Mouse (Mus musculus) left cerebral cortex, postnatal 4 days (tissue): ENCODE data around the gene Rcor3. TPM values are rescaled to one million over a fixed set of nuclear protein-coding genes. Genes with fewer than 3 reads are reported as not detected.

Experiments
- DNase-seq: peaks from one replicate; pipeline ENCODE4 v3.0.0-alpha.2; 2022
- intact Hi-C: fragments of 180-260 bp; cut with DNase I; formaldehyde crosslinking; loops from one replicate; pipeline ENCODE4 v1.15.1; 2025
- total RNA-seq, 2 experiments: library from RNA; stranded (reverse); gene quantifications; 2 replicates each; pipeline ENCODE4 v1.2.3; 2021

Rcor3 gene
- total RNA-seq, 2 experiments from 2014 or later = 58.1 to 69.2 TPM

DNA sequence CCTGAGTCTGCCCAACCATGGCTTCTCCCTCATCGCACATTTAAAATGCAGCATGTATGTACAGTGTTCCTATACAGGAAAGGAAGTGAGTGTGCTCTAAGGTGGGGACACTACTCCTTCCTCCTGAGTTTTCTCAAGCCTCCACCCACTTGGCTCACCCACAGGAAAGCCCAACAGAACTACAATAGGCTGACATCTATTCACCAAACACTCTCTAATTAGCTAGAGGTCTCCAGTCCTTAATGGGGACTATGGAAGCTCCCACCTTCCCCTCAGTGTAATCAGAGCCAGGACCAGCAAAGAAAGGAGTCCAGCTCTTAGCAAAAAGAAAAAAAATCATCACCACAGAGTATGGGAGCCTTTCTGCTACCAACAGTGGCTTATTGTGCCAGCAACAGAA, 63.0 kb downstream of the Rcor3 start:
- intact Hi-C loops = loop anchor here (5.0 kb wide), 1 partner anchor 98 kb away; the partner anchor contains the start of gene Rd3
- DNase-seq = no peak

GRCm38 (mm10) chr1:192072426-192072825, 65.4 kb downstream of the Rcor3 start:
- intact Hi-C loops = no loop called here
- no peak for DNase-seq

DNA sequence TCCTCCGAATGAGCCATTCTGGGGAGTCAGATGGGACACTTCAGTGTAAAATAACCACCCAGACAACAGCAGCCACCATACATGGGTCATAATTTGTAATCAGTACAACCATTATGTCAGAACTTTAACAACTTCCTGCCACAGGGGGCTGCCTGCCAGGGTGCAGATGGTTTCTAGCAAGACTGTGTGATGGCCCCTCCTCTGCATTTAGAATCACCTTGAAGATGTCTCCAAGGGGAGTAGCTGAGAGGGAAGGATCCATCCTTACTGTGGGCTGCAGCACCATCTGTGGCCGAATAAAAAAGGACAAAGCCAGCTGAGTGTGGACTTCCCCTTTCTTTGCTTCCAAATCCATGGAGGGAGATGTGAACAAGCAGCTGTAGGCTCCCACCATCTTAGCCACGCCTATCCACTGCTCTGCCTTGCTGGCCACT, 67.2 kb downstream of the Rcor3 start:
- intact Hi-C loops = no loop called here

GRCm38 (mm10) chr1:192069971-192070591, 67.8 kb downstream of the Rcor3 start:
- intact Hi-C loops = no loop called here

More for the DNA sequence above, 67.2 kb downstream of the Rcor3 start:
- DNase-seq = peak; percentile 32

GRCm38 (mm10) chr1:192068188-192068587, 69.7 kb downstream of the Rcor3 start:
- DNase-seq = no peak
- intact Hi-C loops = no loop called here

More at GRCm38 (mm10) chr1:192069971-192070591, 67.8 kb downstream of the Rcor3 start:
- DNase-seq = peak; percentile 81

GRCm38 (mm10) chr1:192066956-192067355, 70.9 kb downstream of the Rcor3 start:
- DNase-seq = no peak
- intact Hi-C loops = no loop called here

- intact Hi-C loops = no loop called here
Measured at GRCm38 (mm10) chr1:192063209-192063946, 74.5 kb downstream of the Rcor3 start.

DNA sequence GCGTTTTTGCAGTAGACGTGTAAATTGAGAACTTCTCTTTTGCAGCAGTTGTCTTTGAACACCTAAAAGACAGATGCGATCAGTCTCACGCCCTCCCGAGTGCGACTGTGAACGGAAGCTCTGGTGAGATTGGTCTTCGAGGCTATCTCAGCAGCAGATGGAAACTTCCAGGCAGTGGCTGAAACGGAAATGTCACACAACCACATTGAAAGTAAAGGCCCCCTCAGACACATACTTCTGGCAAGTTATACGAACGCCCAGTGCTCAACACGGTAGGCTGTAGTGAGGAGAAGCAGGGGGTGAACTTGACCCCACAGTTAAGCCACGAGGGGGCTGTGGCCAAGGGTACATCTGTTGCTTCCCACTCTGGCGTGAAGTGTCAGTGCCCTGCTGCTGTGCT, 75.2 kb downstream of the Rcor3 start:
- intact Hi-C loops = no loop called here
- no peak for DNase-seq

More at GRCm38 (mm10) chr1:192063209-192063946, 74.5 kb downstream of the Rcor3 start:
- DNase-seq = no peak

GRCm38 (mm10) chr1:192061666-192062306, 76.1 kb downstream of the Rcor3 start:
- intact Hi-C loops = no loop called here
- no peak for DNase-seq

DNA sequence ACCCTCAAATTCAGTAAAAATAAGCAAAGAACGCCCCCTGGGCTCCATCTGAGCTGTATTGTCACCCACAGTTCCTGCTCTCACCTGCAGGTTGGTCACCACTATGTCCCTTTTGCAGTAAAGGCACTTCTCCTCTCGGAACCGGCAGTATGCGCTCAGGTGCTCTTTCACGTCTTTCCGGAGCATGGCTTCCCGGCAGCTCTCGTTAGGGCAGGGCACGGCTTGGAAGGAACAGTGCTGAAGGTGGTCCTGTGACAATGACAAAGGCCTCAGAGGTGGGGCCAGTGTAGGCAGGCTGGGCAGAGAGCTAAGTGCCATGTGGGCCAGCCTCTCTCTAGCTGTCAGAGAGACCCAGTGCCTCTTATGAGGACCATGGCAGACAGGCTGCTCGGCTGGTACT, 79.0 kb downstream of the Rcor3 start:
- intact Hi-C loops = no loop called here
- DNase-seq = no peak

- intact Hi-C loops = no loop called here
- no peak for DNase-seq
Measured at GRCm38 (mm10) chr1:192053726-192054125, 84.1 kb downstream of the Rcor3 start.

GRCm38 (mm10) chr1:192052986-192053385, 84.9 kb downstream of the Rcor3 start:
- intact Hi-C loops = no loop called here
- no peak for DNase-seq

DNA sequence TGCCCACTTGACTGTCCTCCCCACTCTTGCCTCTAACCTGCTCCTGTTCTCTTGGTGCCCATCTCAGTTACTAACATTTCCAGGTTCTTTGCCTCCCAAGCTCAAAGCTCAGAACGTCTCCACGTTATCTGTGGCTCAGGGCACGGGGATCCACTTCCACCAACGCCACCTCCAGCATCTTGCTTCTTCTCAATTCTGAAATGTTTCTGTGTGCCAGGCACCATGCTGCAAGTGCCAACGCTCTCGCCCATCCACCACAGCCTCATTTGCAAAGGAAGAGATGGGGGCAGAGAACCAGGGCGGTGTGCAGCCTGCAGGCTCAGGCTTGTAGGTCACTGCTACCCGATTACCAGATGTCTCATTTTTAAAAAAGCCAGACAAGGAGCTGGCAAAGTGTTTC, 85.4 kb downstream of the Rcor3 start:
- DNase-seq = no peak
- intact Hi-C loops = no loop called here

Other genes starting within 250 kb of the Rcor3 start
- 10 to 100 TPM; 24.2 to 27.0 TPM for gene Slc30a1, start 231.3 kb downstream of the Rcor3 start, total RNA-seq
- gene Rd3, start 160.7 kb downstream of the Rcor3 start, total RNA-seq = under 1 TPM; 0.56 TPM
- gene Traf5, start 45.5 kb downstream of the Rcor3 start, total RNA-seq = 1 to 10 TPM; 3.4 to 4.6 TPM
- gene Kcnh1, start 52.7 kb upstream of the Rcor3 start, total RNA-seq = 10 to 100 TPM; 19.7 to 20.1 TPM